Mouse (Mus musculus) midbrain, embryonic 11.5 days (tissue): Measurements from ENCODE around the gene Gzmn. TPM values are rescaled to one million over a fixed set of nuclear protein-coding genes. Genes with fewer than 3 reads are reported as not detected.
"Not testable (repeated sequence)": the region's sequence is repeated elsewhere in the genome, so short reads cannot be mapped to it uniquely, and the experiment has no call there.

ENCODE experiments used
- ATAC-seq: fragments of 200-750 bp; cut with Nextera tagmentation; 2 replicates; pipeline ENCODE4 v1.8.0; 2017; ENCODE audit warnings: moderate TSS enrichment, moderate library complexity; ENCODE audit not compliant: low FRiP score
- DNase-seq: peaks from one replicate; pipeline ENCODE4 v3.0.0; 2015; ENCODE audit warnings: low spot score; ENCODE audit errors: missing footprints
- H3K27ac ChIP-seq: fragments of 300-500 bp; sonication (generic); 2 replicates; pipeline ENCODE4 v1.5.1; 2014; ENCODE audit warnings: low read depth, low read length
- H3K27me3 ChIP-seq: fragments of 300-500 bp; sonication (generic); 2 replicates; pipeline ENCODE4 v1.6.1; 2014; ENCODE audit warnings: mild to moderate bottlenecking, low read length, moderate library complexity, mixed read lengths; ENCODE audit not compliant: control insufficient read depth, insufficient read depth
- H3K36me3 ChIP-seq: fragments of 300-500 bp; sonication (generic); 2 replicates; pipeline ENCODE4 v1.6.1; 2014; ENCODE audit warnings: mild to moderate bottlenecking, low read length, moderate library complexity, mixed read lengths; ENCODE audit not compliant: control insufficient read depth, insufficient read depth
- H3K4me1 ChIP-seq: fragments of 300-500 bp; sonication (generic); 2 replicates; pipeline ENCODE4 v1.6.1; 2014; ENCODE audit warnings: low read length; ENCODE audit not compliant: control insufficient read depth, insufficient read depth
- H3K4me2 ChIP-seq: fragments of 300-500 bp; sonication (generic); 2 replicates; pipeline ENCODE4 v1.6.1; 2014; ENCODE audit warnings: mild to moderate bottlenecking, moderate library complexity
- H3K4me3 ChIP-seq: fragments of 300-500 bp; sonication (generic); 2 replicates; pipeline ENCODE4 v1.5.1; 2014; ENCODE audit warnings: low read depth, low read length
- H3K9ac ChIP-seq: fragments of 300-500 bp; sonication (generic); 2 replicates; pipeline ENCODE4 v1.6.1; 2014; ENCODE audit warnings: low read length
- H3K9me3 ChIP-seq: fragments of 300-500 bp; sonication (generic); 2 replicates; pipeline ENCODE4 v1.6.1; 2016; ENCODE audit warnings: low read length; ENCODE audit not compliant: control insufficient read depth
- WGBS: fragments of 180-500 bp; shearing (Covaris S2); extraction: QIAGEN DNeasy Blood & Tissue Kit; methylation state at CpG from one replicate; pipeline ENCODE4 v1.1.7; 2014; 5-methylcytosine and 5-hydroxymethylcytosine counted together
- polyA plus RNA-seq: library from polyadenylated mRNA; unstranded; fragments of >200 nt; fragmentation: Nextera tagmentation; extraction: Ambion mirVana; gene quantifications from 2 replicates; pipeline ENCODE4 v1.2.1, GENCODE M21; 2014

Gene Gzmn
- polyA plus RNA-seq, 1 experiment from 2014 or later, result not detected

DNA sequence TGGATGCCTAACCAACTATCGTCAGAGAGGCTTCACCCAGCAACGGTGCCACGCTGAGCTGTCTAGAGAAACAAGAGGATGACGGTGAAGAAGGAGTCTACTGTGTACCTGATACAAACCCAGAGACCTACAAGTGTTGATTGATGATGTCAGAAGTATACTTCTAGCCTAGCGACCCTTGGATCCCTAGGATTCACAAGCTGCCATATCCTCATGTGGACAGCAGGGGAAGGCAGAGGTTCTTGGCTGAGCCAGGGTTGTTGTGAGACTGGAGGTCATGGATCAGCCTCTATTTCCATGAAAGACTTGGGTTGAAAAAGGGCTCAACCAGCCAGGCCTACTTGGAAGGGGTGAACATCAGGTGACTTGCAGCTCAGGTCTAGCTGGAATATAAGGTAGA, 1.7 kb downstream of the Gzmn start:
- Histone ChIP-seq H3K4me2 (no peak overlapping the region), H3K4me1 (no peaks in the 10 kb centered on the region), H3K9me3 (no peaks in the 10 kb centered on the region), H3K9ac (no peak overlapping the region), H3K27ac (no peak overlapping the region), H3K36me3 (no peaks in the 10 kb centered on the region), H3K4me3 (no peak overlapping the region), H3K27me3 (no peaks in the 10 kb centered on the region)
- ATAC-seq, result no peak
- DNase-seq, result no peak
- WGBS, result 92% methylated on average over 5 of the region's 5 CpGs

DNA sequence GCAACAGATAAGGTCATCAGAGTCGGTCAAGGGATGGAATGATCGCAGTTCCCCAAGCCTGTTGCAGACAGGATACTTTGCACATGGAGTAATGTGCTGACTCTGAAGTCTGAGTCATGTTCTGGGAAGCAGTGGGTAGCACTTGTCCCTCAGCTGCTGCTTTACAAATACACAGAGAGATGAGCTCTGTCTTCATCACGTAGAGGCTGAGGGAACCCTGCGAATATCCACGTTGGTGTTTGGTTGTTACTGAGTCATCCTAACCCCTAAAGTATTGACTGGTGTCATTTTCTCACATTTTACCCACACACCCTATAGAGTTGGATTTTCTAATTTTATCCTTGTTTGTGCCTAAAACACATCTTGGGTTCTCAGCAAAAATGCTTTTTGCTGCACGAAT, 6.4 kb downstream of the Gzmn start:
- no peaks in the 10 kb centered on the region for H3K27me3 ChIP-seq
- H3K27ac ChIP-seq, result no peak overlapping the region
- DNase-seq, result no peak
- H3K9ac ChIP-seq, result no peak overlapping the region
- H3K4me1 ChIP-seq, result no peaks in the 10 kb centered on the region
- no peak overlapping the region for H3K4me3 ChIP-seq
- H3K36me3 ChIP-seq, result no peaks in the 10 kb centered on the region
- WGBS, result 85% methylated on average over 6 of the region's 6 CpGs
- H3K4me2 ChIP-seq, result no peak overlapping the region
- no peaks in the 10 kb centered on the region for H3K9me3 ChIP-seq
- no peak for ATAC-seq

DNA sequence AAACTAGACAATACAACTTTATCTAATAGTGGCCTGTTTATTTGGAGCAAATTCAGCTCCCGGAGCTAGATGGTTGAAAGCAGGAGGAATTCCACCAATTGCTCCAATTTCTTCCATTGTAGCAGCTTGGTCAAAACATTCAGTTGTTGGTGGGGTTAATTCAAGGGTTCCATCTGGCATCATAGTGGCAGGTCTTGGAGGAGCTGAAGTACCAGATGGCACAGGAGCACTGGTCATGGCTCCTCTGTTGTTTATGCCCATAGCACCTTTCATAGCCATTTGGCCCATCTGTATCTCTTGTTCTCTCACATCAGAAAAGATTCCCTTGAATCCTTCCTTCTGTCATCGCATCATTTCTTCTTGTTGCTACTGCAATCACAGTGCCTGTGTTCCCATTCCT, 12.3 kb downstream of the Gzmn start:
- Histone ChIP-seq H3K27me3 (no peaks in the 10 kb centered on the region), H3K36me3 (no peaks in the 10 kb centered on the region), H3K9ac (no peak overlapping the region), H3K4me1 (no peaks in the 10 kb centered on the region), H3K27ac (no peak overlapping the region), H3K9me3 (no peaks in the 10 kb centered on the region), H3K4me3 (no peak overlapping the region), H3K4me2 (no peak overlapping the region)
- ATAC-seq (no peak), DNase-seq (no peak)
- 88% methylated on average over 2 of the region's 2 CpGs for WGBS

DNA sequence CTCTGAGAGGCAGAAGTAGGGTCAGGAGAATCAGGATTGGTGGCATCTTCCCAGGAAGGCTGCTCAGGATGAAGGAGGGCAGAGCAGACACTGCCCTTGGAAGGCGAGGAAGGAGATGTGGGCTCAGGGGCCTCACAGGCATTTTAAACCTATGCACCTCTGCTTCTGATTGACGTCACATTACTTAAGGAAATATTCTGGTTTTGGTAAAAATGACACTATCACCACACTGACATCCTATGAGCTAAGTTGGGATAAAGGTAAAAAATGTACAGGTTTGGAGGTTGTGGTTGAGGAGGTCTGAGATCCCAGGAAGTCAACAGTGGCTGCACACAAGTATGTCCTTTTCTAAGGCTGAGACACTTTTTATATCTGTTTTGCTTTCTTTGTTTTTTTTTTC, 14.9 kb downstream of the Gzmn start, which contains the start of gene Gzmg:
Gene Gzmg (minus strand): TSS at position 101 of the 400 bp plus-strand sequence.
- not testable (repeated sequence) for DNase-seq, H3K27me3 ChIP-seq, H3K4me3 ChIP-seq, H3K9ac ChIP-seq, H3K4me2 ChIP-seq, H3K4me1 ChIP-seq, ATAC-seq, H3K9me3 ChIP-seq, H3K27ac ChIP-seq, H3K36me3 ChIP-seq
- WGBS, result 87% methylated on average over 2 of the region's 2 CpGs

DNA sequence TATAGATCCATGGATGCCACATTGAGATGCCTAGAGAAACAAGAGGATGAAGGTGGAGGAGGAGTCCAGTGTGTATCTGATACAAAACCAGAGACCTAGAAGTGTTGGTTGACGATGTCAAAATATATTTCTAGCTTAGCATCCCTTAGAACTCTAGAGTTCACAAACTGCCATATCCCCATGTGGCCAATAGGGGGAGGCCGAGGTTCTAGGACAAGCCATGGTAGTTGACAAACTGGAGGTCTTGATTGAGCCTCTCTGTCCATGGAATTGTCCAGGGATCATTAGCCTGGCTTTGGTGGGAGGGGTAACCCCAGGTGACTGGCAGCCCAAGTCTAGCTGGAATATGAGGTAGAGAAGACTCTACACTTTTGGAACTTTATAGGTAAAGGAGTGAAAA, 19.1 kb downstream of the Gzmn start:
- WGBS, result 62% methylated on average over 2 of the region's 2 CpGs
- no peak for DNase-seq
- H3K27ac ChIP-seq, result no peak overlapping the region
- H3K9ac ChIP-seq, result no peak overlapping the region
- H3K27me3 ChIP-seq, result no peaks in the 10 kb centered on the region
- H3K4me3 ChIP-seq, result no peak overlapping the region
- ATAC-seq, result no peak
- H3K36me3 ChIP-seq, result no peaks in the 10 kb centered on the region
- no peaks in the 10 kb centered on the region for H3K9me3 ChIP-seq
- H3K4me2 ChIP-seq, result no peak overlapping the region
- H3K4me1 ChIP-seq, result no peaks in the 10 kb centered on the region

DNA sequence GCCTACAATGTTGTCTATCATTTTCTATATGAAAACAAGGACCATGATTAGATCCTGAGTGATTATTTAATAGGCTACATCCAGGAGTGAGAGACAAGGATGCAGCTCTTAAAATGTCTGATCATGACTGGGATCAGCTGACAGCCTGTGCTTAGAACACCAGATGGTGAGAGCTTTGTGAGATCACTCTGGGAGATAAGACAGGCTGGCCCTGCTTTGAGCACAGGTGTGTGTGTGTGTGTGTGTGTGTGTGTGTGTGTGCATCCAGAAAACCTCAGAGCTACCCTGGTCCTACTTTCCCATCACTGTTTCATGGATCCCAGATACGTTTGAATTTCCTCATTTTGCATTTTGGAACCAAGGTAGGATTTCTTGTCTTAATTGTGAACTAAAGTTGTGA, 40.7 kb downstream of the Gzmn start:
- H3K27me3 ChIP-seq, H3K4me2 ChIP-seq, ATAC-seq, H3K4me1 ChIP-seq, H3K9me3 ChIP-seq, DNase-seq, H3K4me3 ChIP-seq, H3K36me3 ChIP-seq, H3K9ac ChIP-seq, H3K27ac ChIP-seq: not testable (repeated sequence)
- 83% methylated on average over 1 of the region's 1 CpGs for WGBS

DNA sequence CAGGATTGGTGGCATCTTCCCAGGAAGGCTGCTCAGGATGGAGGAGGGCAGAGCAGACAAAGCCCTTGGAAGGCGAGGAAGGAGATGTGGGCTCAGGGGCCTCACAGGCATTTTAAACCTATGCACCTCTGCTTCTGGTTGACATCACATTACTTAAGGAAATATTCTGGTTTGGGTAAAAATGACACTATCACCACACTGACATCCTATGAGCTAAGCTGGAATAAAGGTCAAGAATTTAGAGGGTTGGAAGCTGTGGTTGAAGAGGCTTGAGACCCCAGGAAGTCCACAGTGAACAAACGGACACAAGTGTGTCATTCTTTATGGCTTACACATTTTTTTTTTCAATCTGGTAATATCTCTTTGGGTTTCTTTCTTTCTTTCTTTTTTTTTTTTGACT, 41.9 kb downstream of the Gzmn start, which contains the start of gene Gzmd:
Gene Gzmd (minus strand): TSS at position 101 of the 400 bp plus-strand sequence.
- H3K27me3 ChIP-seq, H3K27ac ChIP-seq, H3K9ac ChIP-seq, H3K4me1 ChIP-seq, ATAC-seq, H3K4me3 ChIP-seq, H3K4me2 ChIP-seq, H3K36me3 ChIP-seq, H3K9me3 ChIP-seq, DNase-seq: not testable (repeated sequence)
- 87% methylated on average over 2 of the region's 2 CpGs for WGBS

DNA sequence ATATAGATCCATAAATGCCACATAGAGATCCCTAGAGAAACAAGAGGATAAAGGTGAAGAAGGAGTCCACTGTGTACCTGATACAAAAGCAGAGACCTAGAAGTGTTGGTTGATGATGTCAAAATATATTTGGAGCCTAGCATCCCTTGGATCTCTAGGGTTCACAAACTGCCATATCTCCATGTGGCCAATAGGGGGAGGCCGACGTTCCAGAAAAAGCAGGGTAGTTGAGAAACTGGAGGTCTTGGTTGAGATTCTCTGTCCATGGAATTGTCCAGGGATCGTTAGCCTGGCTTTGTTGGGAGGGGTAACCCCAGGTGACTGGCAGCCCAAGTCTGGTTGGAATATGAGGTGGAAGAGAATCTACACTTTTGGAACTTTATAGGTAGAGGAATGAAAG, 46.1 kb downstream of the Gzmn start:
- Histone ChIP-seq H3K27me3 (no peaks in the 10 kb centered on the region), H3K4me3 (no peak overlapping the region), H3K27ac (no peak overlapping the region), H3K4me1 (no peaks in the 10 kb centered on the region), H3K4me2 (no peak overlapping the region), H3K36me3 (no peaks in the 10 kb centered on the region), H3K9ac (no peak overlapping the region), H3K9me3 (no peaks in the 10 kb centered on the region)
- ATAC-seq, result no peak
- DNase-seq, result no peak
- 43% methylated on average over 3 of the region's 3 CpGs for WGBS

DNA sequence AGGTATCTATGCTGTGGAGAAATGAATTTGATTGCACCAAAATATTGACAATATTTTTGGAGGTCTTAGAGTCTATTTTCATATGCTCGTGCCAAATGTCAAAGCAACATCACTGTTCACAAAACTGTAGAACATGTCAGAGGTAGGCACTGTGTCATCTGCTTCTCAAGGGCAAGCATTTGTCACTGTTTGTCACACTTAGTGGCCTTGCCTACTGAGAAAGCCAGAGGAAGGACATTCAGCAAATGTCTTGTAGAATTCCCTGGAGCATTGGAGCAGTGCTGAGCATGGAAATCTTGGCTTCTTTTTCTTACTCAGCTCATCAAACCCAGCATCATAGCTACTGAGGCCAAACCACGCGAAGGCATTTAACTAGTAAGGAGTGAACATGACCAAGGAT, 50.9 kb downstream of the Gzmn start:
- DNase-seq, result no peak
- H3K4me2 ChIP-seq, result no peak overlapping the region
- 86% methylated on average over 3 of the region's 3 CpGs for WGBS
- no peak overlapping the region for H3K9ac ChIP-seq
- no peak overlapping the region for H3K4me3 ChIP-seq
- no peak overlapping the region for H3K27ac ChIP-seq
- H3K36me3 ChIP-seq, result no peaks in the 10 kb centered on the region
- no peaks in the 10 kb centered on the region for H3K9me3 ChIP-seq
- H3K27me3 ChIP-seq, result no peaks in the 10 kb centered on the region
- no peaks in the 10 kb centered on the region for H3K4me1 ChIP-seq
- ATAC-seq, result no peak

DNA sequence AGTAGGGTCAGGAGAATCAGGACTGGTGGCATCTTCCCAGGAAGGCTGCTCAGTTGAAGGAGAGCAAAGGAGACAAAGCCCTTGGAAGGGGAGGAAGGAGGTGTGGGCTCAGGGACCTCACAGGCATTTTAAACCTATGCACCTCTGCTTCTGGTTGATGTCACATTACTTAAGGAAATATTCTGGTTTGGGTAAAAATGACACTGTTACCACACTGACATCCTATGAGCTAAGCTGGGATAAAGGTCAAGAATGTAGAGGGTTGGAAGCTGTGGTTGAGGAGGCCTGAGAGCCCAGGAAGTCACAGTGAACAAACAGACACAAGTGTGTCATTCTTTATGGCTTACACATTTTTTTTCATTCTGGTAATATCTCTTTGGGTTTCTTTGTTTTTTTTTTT, 53.9 kb downstream of the Gzmn start, which contains the start of gene Gzme:
Gene Gzme (minus strand): TSS at position 101 of the 400 bp plus-strand sequence.
- no peak for DNase-seq
- no peaks in the 10 kb centered on the region for H3K4me1 ChIP-seq
- H3K27ac ChIP-seq, result no peak within 1 kb of the TSS

More for the DNA sequence above, 53.9 kb downstream of the Gzmn start, which contains the start of gene Gzme:
- Histone ChIP-seq H3K9me3 (no peaks in the 10 kb centered on the region), H3K9ac (no peak within 1 kb of the TSS), H3K4me2 (no peak within 1 kb of the TSS), H3K4me3 (no peak within 1 kb of the TSS), H3K27me3 (no peaks in the 10 kb centered on the region), H3K36me3 (no peaks in the 10 kb centered on the region)
- ATAC-seq, result no peak
